Mouse (Mus musculus): ENCODE measurements at regions not wholly inside any gene's neighbourhood (a gene's known extent, or its start where the extent isn't known, plus 50 kb on each side); places are given as distances from the start of the nearest gene placed in this dataset.

DNA sequence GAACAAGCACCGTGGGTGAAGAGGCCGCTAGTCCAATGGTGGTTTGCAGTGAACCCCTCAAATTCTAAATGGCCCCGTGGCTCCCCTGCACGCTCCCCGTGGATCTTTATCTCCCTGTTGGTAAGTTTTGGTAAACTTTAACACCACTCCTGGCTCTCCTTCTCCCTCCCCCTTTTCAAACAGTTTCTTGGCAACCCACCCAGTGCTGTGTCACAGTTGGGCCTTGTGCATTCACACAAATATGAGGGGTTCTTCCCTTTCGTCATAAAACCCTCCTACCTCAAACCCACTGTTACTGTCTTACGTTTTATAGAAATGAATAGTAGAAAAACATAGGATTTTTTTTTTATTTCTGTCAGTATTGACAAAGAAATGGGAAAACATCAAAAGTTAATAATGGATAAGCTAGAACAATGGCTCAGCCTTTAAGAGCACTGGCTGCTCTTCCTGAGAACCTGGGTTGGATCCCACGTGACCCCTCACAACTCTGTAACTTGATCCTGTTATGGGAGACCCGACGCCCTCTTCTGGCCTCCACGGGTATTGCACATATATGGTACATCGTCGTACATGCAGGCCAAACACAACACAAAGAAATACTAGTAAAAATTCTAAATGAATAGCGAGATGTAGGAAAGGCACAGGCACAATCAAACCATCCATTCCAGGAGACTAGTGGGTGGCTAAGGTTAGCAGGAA, 71.1 kb upstream of the Man2a1 start:
- H3K4me1 ChIP-seq (ENCODE audit: control insufficient read depth, insufficient read depth, low read length) = no peaks in the 10 kb centered on the region
- no peaks in the 10 kb centered on the region for H3K27me3 ChIP-seq (ENCODE audit: control insufficient read depth, insufficient read depth, low read length, poor library complexity, severe bottlenecking)
- TF ChIP-seq POLR2A (IDR thresholded peaks at IDR 0.05; ENCODE audit: insufficient read depth, low read length) (no peak), CTCF (IDR thresholded peaks at IDR 0.05; ENCODE audit: low read depth, low read length) (peak; percentile 50), EP300 (IDR thresholded peaks at IDR 0.05; ENCODE audit: insufficient read depth, low read depth, low read length) (no peak)

DNA sequence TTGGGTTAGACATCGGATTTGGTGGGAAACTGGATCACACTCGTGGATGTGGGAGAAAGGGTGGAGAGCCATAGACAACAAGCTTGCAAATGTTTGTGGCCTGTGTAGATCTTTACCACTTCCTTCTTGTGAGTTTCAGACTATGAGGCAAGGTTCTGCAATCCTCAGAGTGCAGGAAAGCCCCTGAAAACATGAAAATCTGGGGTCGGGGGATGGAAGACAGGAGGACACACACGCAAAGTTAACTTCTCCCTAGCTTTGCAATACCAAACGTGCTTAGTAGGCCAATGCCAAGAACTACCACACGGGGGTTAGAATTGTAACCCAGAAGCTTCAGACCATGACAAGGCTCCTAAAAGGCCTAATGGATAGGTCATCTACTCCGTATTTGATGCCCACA, 69.4 kb upstream of the Man2a1 start:
- H3K4me1 ChIP-seq (ENCODE audit: control insufficient read depth, insufficient read depth, low read length) = no peaks in the 10 kb centered on the region
- H3K36me3 ChIP-seq (ENCODE audit: control insufficient read depth, insufficient read depth, low read length, poor library complexity, severe bottlenecking) = no peaks in the 10 kb centered on the region
- no peak overlapping the region for H3K4me3 ChIP-seq (ENCODE audit: low read depth, low read length)
- no peak overlapping the region for H3K9ac ChIP-seq (ENCODE audit: low read depth, poor library complexity, severe bottlenecking)
- H3K9me3 ChIP-seq (replicated peaks; ENCODE audit: control insufficient read depth, insufficient read depth, low read length, poor library complexity, severe bottlenecking) = no peaks in the 10 kb centered on the region; the same call in 1 of the 2 replicates
- H3K27ac ChIP-seq (ENCODE audit: insufficient read depth, low read length) = no peak overlapping the region
- H3K27me3 ChIP-seq (ENCODE audit: control insufficient read depth, insufficient read depth, low read length, poor library complexity, severe bottlenecking) = no peaks in the 10 kb centered on the region
- TF ChIP-seq CTCF (IDR thresholded peaks at IDR 0.05; ENCODE audit: low read depth, low read length) (no peak), POLR2A (IDR thresholded peaks at IDR 0.05; ENCODE audit: insufficient read depth, low read length) (no peak), EP300 (IDR thresholded peaks at IDR 0.05; ENCODE audit: insufficient read depth, low read depth, low read length) (no peak)

More for the DNA sequence above, 71.1 kb upstream of the Man2a1 start:
- no peaks in the 10 kb centered on the region; the same call in 1 of the 2 replicates for H3K9me3 ChIP-seq (replicated peaks; ENCODE audit: control insufficient read depth, insufficient read depth, low read length, poor library complexity, severe bottlenecking)
- no peak overlapping the region for H3K4me3 ChIP-seq (ENCODE audit: low read depth, low read length)
- no peak overlapping the region for H3K9ac ChIP-seq (ENCODE audit: low read depth, poor library complexity, severe bottlenecking)
- no peaks in the 10 kb centered on the region for H3K36me3 ChIP-seq (ENCODE audit: control insufficient read depth, insufficient read depth, low read length, poor library complexity, severe bottlenecking)
- H3K27ac ChIP-seq (ENCODE audit: insufficient read depth, low read length) = no peak overlapping the region

GRCm38 (mm10) chr17:64534323-64534722, 66.2 kb upstream of the Man2a1 start:
- Histone ChIP-seq H3K9me3 (replicated peaks; ENCODE audit: control insufficient read depth, insufficient read depth, low read length, poor library complexity, severe bottlenecking) (no peaks in the 10 kb centered on the region; the same call in 1 of the 2 replicates), H3K4me1 (ENCODE audit: control insufficient read depth, insufficient read depth, low read length) (no peaks in the 10 kb centered on the region), H3K9ac (ENCODE audit: low read depth, poor library complexity, severe bottlenecking) (no peak overlapping the region), H3K4me3 (ENCODE audit: low read depth, low read length) (no peak overlapping the region), H3K27ac (ENCODE audit: insufficient read depth, low read length) (no peak overlapping the region), H3K36me3 (ENCODE audit: control insufficient read depth, insufficient read depth, low read length, poor library complexity, severe bottlenecking) (no peaks in the 10 kb centered on the region), H3K27me3 (ENCODE audit: control insufficient read depth, insufficient read depth, low read length, poor library complexity, severe bottlenecking) (no peaks in the 10 kb centered on the region)
- TF ChIP-seq CTCF (IDR thresholded peaks at IDR 0.05; ENCODE audit: low read depth, low read length) (no peak), EP300 (IDR thresholded peaks at IDR 0.05; ENCODE audit: insufficient read depth, low read depth, low read length) (no peak), POLR2A (IDR thresholded peaks at IDR 0.05; ENCODE audit: insufficient read depth, low read length) (no peak)

GRCm38 (mm10) chr17:64538520-64538953, 62.0 kb upstream of the Man2a1 start:
- Histone ChIP-seq H3K36me3 (ENCODE audit: control insufficient read depth, insufficient read depth, low read length, poor library complexity, severe bottlenecking) (no peaks in the 10 kb centered on the region), H3K27ac (ENCODE audit: insufficient read depth, low read length) (no peak overlapping the region), H3K9ac (ENCODE audit: low read depth, poor library complexity, severe bottlenecking) (no peak overlapping the region), H3K27me3 (ENCODE audit: control insufficient read depth, insufficient read depth, low read length, poor library complexity, severe bottlenecking) (no peaks in the 10 kb centered on the region), H3K4me3 (ENCODE audit: low read depth, low read length) (no peak overlapping the region), H3K4me1 (ENCODE audit: control insufficient read depth, insufficient read depth, low read length) (no peaks in the 10 kb centered on the region), H3K9me3 (replicated peaks; ENCODE audit: control insufficient read depth, insufficient read depth, low read length, poor library complexity, severe bottlenecking) (no peaks in the 10 kb centered on the region)
- no peak for TF ChIP-seq CTCF (IDR thresholded peaks at IDR 0.05; ENCODE audit: low read depth, low read length)
- TF ChIP-seq POLR2A (IDR thresholded peaks at IDR 0.05; ENCODE audit: insufficient read depth, low read length) = no peak
- no peak for TF ChIP-seq EP300 (IDR thresholded peaks at IDR 0.05; ENCODE audit: insufficient read depth, low read depth, low read length)

DNA sequence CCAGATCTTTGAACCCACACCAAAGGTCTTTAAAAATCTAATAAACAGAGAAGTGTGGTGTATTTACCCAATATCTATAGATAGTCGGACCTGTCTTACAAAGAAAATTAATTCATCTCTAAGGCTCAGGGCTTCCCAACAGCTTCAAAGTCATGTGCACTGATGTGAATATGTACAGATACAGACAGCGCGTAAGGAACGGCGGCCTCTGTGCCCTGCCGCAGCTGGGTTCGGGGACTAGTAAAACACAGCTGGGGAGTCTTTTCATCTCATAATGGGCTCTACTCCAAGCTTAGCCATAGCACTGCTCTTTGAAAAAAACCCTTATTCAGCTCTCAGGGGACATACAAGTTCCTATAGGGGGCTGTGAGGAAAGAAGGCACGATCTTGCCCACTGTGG, 60.1 kb upstream of the Man2a1 start:
- TF ChIP-seq EP300 (IDR thresholded peaks at IDR 0.05; ENCODE audit: insufficient read depth, low read depth, low read length) = no peak
- no peak for TF ChIP-seq CTCF (IDR thresholded peaks at IDR 0.05; ENCODE audit: low read depth, low read length)
- TF ChIP-seq POLR2A (IDR thresholded peaks at IDR 0.05; ENCODE audit: insufficient read depth, low read length) = no peak
- Histone ChIP-seq H3K4me1 (ENCODE audit: control insufficient read depth, insufficient read depth, low read length) (no peaks in the 10 kb centered on the region), H3K9ac (ENCODE audit: low read depth, poor library complexity, severe bottlenecking) (no peak overlapping the region), H3K27me3 (ENCODE audit: control insufficient read depth, insufficient read depth, low read length, poor library complexity, severe bottlenecking) (no peaks in the 10 kb centered on the region), H3K9me3 (replicated peaks; ENCODE audit: control insufficient read depth, insufficient read depth, low read length, poor library complexity, severe bottlenecking) (no peaks in the 10 kb centered on the region), H3K36me3 (ENCODE audit: control insufficient read depth, insufficient read depth, low read length, poor library complexity, severe bottlenecking) (no peaks in the 10 kb centered on the region), H3K4me3 (ENCODE audit: low read depth, low read length) (no peak overlapping the region), H3K27ac (ENCODE audit: insufficient read depth, low read length) (no peak overlapping the region)

DNA sequence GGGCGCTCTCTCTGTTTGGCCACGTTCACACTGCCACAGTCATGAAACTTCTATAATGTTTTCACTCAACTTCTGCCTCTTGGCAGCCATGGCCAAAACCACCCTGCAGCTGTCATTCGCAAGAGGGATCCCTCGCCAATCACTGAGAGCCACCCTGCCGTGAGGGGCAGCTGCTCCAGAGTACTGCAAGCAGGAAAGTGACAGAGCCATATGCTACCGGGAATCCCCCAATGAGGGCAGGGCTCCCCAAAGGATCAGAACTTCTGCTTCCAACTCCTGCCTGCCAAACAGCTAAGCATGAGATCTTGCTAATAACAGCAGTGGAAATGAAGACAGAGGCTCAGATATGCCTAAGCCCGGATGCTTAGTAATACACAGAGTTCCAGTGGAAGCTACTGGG, 52.0 kb upstream of the Man2a1 start:
- no peaks in the 10 kb centered on the region for H3K36me3 ChIP-seq (ENCODE audit: control insufficient read depth, insufficient read depth, low read length, poor library complexity, severe bottlenecking)
- no peaks in the 10 kb centered on the region for H3K4me1 ChIP-seq (ENCODE audit: control insufficient read depth, insufficient read depth, low read length)
- no peak for TF ChIP-seq POLR2A (IDR thresholded peaks at IDR 0.05; ENCODE audit: insufficient read depth, low read length)
- no peak for TF ChIP-seq CTCF (IDR thresholded peaks at IDR 0.05; ENCODE audit: low read depth, low read length)
- TF ChIP-seq EP300 (IDR thresholded peaks at IDR 0.05; ENCODE audit: insufficient read depth, low read depth, low read length) = no peak
- no peaks in the 10 kb centered on the region for H3K9me3 ChIP-seq (replicated peaks; ENCODE audit: control insufficient read depth, insufficient read depth, low read length, poor library complexity, severe bottlenecking)
- no peak overlapping the region for H3K27ac ChIP-seq (ENCODE audit: insufficient read depth, low read length)
- no peaks in the 10 kb centered on the region for H3K27me3 ChIP-seq (ENCODE audit: control insufficient read depth, insufficient read depth, low read length, poor library complexity, severe bottlenecking)
- H3K9ac ChIP-seq (ENCODE audit: low read depth, poor library complexity, severe bottlenecking) = no peak overlapping the region
- no peak overlapping the region for H3K4me3 ChIP-seq (ENCODE audit: low read depth, low read length)

Measured in ES-Bruce4 (cell line).